Mouse (Mus musculus): Measurements from ENCODE around the gene Nsun6.

DNA sequence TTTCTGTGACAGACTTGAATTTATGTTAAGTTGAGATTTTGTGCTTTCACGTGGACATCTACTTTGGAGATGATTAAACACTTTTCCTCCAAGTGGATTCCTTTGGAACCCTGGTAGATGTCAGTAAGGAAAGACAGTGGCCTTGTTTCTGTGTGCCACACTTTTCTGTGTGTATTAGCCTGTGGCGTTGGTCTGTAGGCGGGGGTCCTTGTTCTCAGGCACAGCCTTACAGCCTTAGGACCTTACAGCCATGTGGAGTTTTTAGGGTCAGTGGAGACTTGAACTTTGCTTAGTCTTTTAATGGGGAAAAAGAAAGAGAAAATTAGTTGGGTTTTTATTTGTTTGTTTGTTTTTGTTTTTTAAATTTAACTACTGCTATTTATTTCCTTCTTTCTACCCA, 6.0 kb upstream of the Nsun6 start:
- TF ChIP-seq POLR2A (IDR thresholded peaks at IDR 0.05; ENCODE audit: insufficient read depth, low read depth, low read length) (no peak), CTCF (IDR thresholded peaks at IDR 0.05) (no peak), EP300 (IDR thresholded peaks at IDR 0.05; ENCODE audit: insufficient read depth, low read depth, low read length) (no peak)

All from heart, adult 2 months (tissue).